Mouse (Mus musculus): ENCODE data around the gene Praf2. TPM values are rescaled to one million over a fixed set of nuclear protein-coding genes. Genes with fewer than 3 reads are reported as not detected.

The Praf2 gene
- polyA plus RNA-seq, 1 experiment from 2014 or later = 29.8 TPM

- Histone ChIP-seq H3K27me3 (replicated peaks; ENCODE audit: control insufficient read depth, insufficient read depth, low read length) (no peaks in the 10 kb centered on the region), H3K4me2 (peak overlapping the region; percentile 46), H3K9me3 (ENCODE audit: control insufficient read depth, low read length) (no peaks in the 10 kb centered on the region), H3K27ac (ENCODE audit: low read depth, low read length) (peak overlapping the region; percentile 90), H3K4me1 (replicated peaks; ENCODE audit: control insufficient read depth, insufficient read depth, low read length) (no peaks in the 10 kb centered on the region; the same call in 1 of the 2 replicates), H3K9ac (ENCODE audit: low read depth, low read length) (no peak overlapping the region), H3K4me3 (ENCODE audit: low read depth, low read length) (no peak overlapping the region), H3K36me3 (ENCODE audit: control insufficient read depth, insufficient read depth, low read length) (no peaks in the 10 kb centered on the region; the same call in 1 of the 2 replicates)
- 47% methylated on average over 7 of the region's 7 CpGs for WGBS
- DNase-seq (ENCODE audit: low spot score) (no peak), ATAC-seq (replicated peaks; ENCODE audit: low FRiP score) (peak; percentile 81)
These were observed 50.4 kb downstream of the Praf2 start for GRCm38 (mm10) chrX:7778450-7779244.

DNA sequence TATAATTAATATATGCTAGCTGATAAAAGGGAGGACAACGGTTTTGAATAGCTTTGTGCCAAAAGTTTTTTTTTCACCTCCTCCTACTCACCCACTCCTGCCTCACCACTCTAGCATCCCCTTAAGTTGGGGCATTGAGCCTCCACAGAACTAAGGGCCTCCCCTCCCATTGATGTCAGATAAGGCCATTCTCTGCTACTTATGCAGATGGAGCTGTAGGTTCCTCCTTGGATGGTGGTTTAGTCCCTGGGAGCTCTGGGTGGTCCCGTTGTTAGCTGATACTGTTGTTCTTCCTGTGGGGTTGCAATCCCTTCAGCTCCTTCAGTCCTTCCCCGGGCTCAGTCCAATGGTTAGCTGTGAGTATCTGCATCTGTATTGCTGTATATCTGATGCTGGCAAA lies 51.1 kb downstream of the Praf2 start:
- Histone ChIP-seq H3K36me3 (ENCODE audit: control insufficient read depth, insufficient read depth, low read length) (no peaks in the 10 kb centered on the region; the same call in 1 of the 2 replicates), H3K4me3 (ENCODE audit: low read depth, low read length) (no peak overlapping the region), H3K27ac (ENCODE audit: low read depth, low read length) (peak overlapping the region; percentile 90), H3K4me2 (peak overlapping the region; percentile 46), H3K9me3 (ENCODE audit: control insufficient read depth, low read length) (no peaks in the 10 kb centered on the region), H3K27me3 (replicated peaks; ENCODE audit: control insufficient read depth, insufficient read depth, low read length) (no peaks in the 10 kb centered on the region), H3K9ac (ENCODE audit: low read depth, low read length) (peak overlapping the region; percentile 40), H3K4me1 (replicated peaks; ENCODE audit: control insufficient read depth, insufficient read depth, low read length) (no peaks in the 10 kb centered on the region; the same call in 1 of the 2 replicates)
- no peak for DNase-seq (ENCODE audit: low spot score)
- ATAC-seq (replicated peaks; ENCODE audit: low FRiP score) = peak; percentile 69
- WGBS = 17% methylated on average over 3 of the region's 3 CpGs

Other genes with a start within 250 kb of the Praf2 start
- 0.06 TPM in 1 of 2 replicates, not detected in the other for gene Foxp3, start 154.8 kb upstream of the Praf2 start, polyA plus RNA-seq (2014; fragmentation: Nextera tagmentation; extraction: Ambion mirVana)
- 0.49 and 1.4 TPM in 2 replicates for gene Ppp1r3f, start 154.2 kb upstream of the Praf2 start, polyA plus RNA-seq (2014; fragmentation: Nextera tagmentation; extraction: Ambion mirVana)
- 32.5 and 35.3 TPM in 2 replicates for gene Ccdc22, start 122.9 kb upstream of the Praf2 start, polyA plus RNA-seq (2014; fragmentation: Nextera tagmentation; extraction: Ambion mirVana)
- 0.03 and 0.08 TPM in 2 replicates for gene Cacna1f, start 121.4 kb upstream of the Praf2 start, polyA plus RNA-seq (2014; fragmentation: Nextera tagmentation; extraction: Ambion mirVana)
- gene Syp, start 90.0 kb upstream of the Praf2 start, polyA plus RNA-seq (2014; fragmentation: Nextera tagmentation; extraction: Ambion mirVana) = 0.69 and 0.95 TPM in 2 replicates
- gene Prickle3, start 71.2 kb upstream of the Praf2 start, polyA plus RNA-seq (2014; fragmentation: Nextera tagmentation; extraction: Ambion mirVana) = 2.7 and 4.0 TPM in 2 replicates
- 78.2 and 79.5 TPM in 2 replicates for gene Plp2, start 57.0 kb upstream of the Praf2 start, polyA plus RNA-seq (2014; fragmentation: Nextera tagmentation; extraction: Ambion mirVana)
- gene Magix, start 47.2 kb upstream of the Praf2 start, polyA plus RNA-seq (2014; fragmentation: Nextera tagmentation; extraction: Ambion mirVana) = 0.06 TPM in 1 of 2 replicates, not detected in the other
- gene Gpkow, start 31.3 kb upstream of the Praf2 start, polyA plus RNA-seq (2014; fragmentation: Nextera tagmentation; extraction: Ambion mirVana) = 30.0 and 33.4 TPM in 2 replicates
- gene Wdr45, start 14.1 kb upstream of the Praf2 start, polyA plus RNA-seq (2014; fragmentation: Nextera tagmentation; extraction: Ambion mirVana) = 13.7 and 15.2 TPM in 2 replicates
- gene Gm45208, start 6.2 kb upstream of the Praf2 start, polyA plus RNA-seq (2014; fragmentation: Nextera tagmentation; extraction: Ambion mirVana) = not detected in 2 replicates
- 4.7 and 6.5 TPM in 2 replicates for gene Ccdc120, start 22.5 kb downstream of the Praf2 start, polyA plus RNA-seq (2014; fragmentation: Nextera tagmentation; extraction: Ambion mirVana)
- gene Tfe3, start 34.1 kb downstream of the Praf2 start, polyA plus RNA-seq (2014; fragmentation: Nextera tagmentation; extraction: Ambion mirVana) = 15.9 and 16.0 TPM in 2 replicates
- gene Gripap1, start 61.3 kb downstream of the Praf2 start, polyA plus RNA-seq (2014; fragmentation: Nextera tagmentation; extraction: Ambion mirVana) = 45.0 and 47.2 TPM in 2 replicates
- gene Kcnd1, start 93.8 kb downstream of the Praf2 start, polyA plus RNA-seq (2014; fragmentation: Nextera tagmentation; extraction: Ambion mirVana) = 0.84 and 0.94 TPM in 2 replicates
- 32.2 and 33.1 TPM in 2 replicates for gene Otud5, start 112.9 kb downstream of the Praf2 start, polyA plus RNA-seq (2014; fragmentation: Nextera tagmentation; extraction: Ambion mirVana)
- 6.8 and 8.5 TPM in 2 replicates for gene Pim2, start 149.8 kb downstream of the Praf2 start, polyA plus RNA-seq (2014; fragmentation: Nextera tagmentation; extraction: Ambion mirVana)
- gene Slc35a2, start 155.6 kb downstream of the Praf2 start, polyA plus RNA-seq (2014; fragmentation: Nextera tagmentation; extraction: Ambion mirVana) = 12.5 and 14.4 TPM in 2 replicates
- 91.5 and 95.3 TPM in 2 replicates for gene Pqbp1, start 170.8 kb downstream of the Praf2 start, polyA plus RNA-seq (2014; fragmentation: Nextera tagmentation; extraction: Ambion mirVana)
- gene Timm17b, start 170.9 kb downstream of the Praf2 start, polyA plus RNA-seq (2014; fragmentation: Nextera tagmentation; extraction: Ambion mirVana) = 153 and 156 TPM in 2 replicates
- not detected in 2 replicates for gene Gm10491, start 179.4 kb downstream of the Praf2 start, polyA plus RNA-seq (2014; fragmentation: Nextera tagmentation; extraction: Ambion mirVana)
- gene Gm10490, start 181.1 kb downstream of the Praf2 start, polyA plus RNA-seq (2014; fragmentation: Nextera tagmentation; extraction: Ambion mirVana) = not detected in 2 replicates
- 0.56 and 0.67 TPM in 2 replicates for gene Pcsk1n, start 191.4 kb downstream of the Praf2 start, polyA plus RNA-seq (2014; fragmentation: Nextera tagmentation; extraction: Ambion mirVana)
- gene Eras, start 200.2 kb downstream of the Praf2 start, polyA plus RNA-seq (2014; fragmentation: Nextera tagmentation; extraction: Ambion mirVana) = not detected in 2 replicates
- gene Hdac6, start 219.4 kb downstream of the Praf2 start, polyA plus RNA-seq (2014; fragmentation: Nextera tagmentation; extraction: Ambion mirVana) = 21.1 and 22.5 TPM in 2 replicates
- gene Gata1, start 249.6 kb downstream of the Praf2 start, polyA plus RNA-seq (2014; fragmentation: Nextera tagmentation; extraction: Ambion mirVana) = 157 and 162 TPM in 2 replicates

Data from liver, embryonic 11.5 days (tissue).